ENCODE assay signal across 17 mouse cellular contexts in the genomic region with DNA sequence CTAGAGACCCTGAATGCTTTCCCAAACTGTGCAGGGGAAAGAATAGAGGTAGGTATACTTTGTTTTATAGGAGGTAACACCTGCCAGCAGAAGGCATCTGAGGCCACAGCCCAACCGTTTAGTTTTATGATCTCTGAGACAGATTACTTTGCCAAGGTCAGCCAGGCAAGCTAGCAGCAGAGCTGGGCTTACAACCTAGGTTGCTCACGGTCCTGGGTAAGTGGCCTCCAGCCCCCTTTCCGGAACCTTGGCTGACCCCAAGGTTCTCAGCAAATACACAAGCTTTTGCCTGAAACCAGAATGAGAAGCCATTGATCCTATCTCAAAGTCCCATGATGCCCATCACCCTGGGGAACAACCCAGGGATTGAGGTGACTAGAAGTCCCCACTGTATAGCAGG. TPM values are rescaled to one million over a fixed set of nuclear protein-coding genes. Genes with fewer than 3 reads are reported as not detected.
DNase-seq lines count a peak whose midpoint lies in the region; ATAC-seq and TF ChIP-seq lines count a peak whose summit lies in the region.
"Had no signal": no experiment of that assay in that cellular context is flagged by ENCODE, and none has a peak within 500 bp of the region (broad histone marks: within the 10 kb centered on the region; RNA-seq: fewer than 3 reads in every experiment).

No protein-coding gene starts in this region.

- ATAC-seq in liver, embryonic 11.5 days (replicated peaks; ENCODE audit: low FRiP score) = no peak
- no peak for ATAC-seq in intestine, postnatal 0 days
- no peak for ATAC-seq in liver, embryonic 13.5 days (ENCODE audit: low read depth)
- ATAC-seq in stomach, postnatal 0 days (ENCODE audit: low FRiP score, low TSS enrichment) = no peak
- no peak for ATAC-seq in heart, embryonic 11.5 days (replicated peaks; ENCODE audit: insufficient number of reproducible peaks, low FRiP score, low TSS enrichment)
- no peak for ATAC-seq in monocyte, adult 5-6 weeks (replicated peaks; ENCODE audit: insufficient number of reproducible peaks, low FRiP score, low TSS enrichment, poor library complexity, severe bottlenecking)
- ATAC-seq: forebrain, embryonic 13.5 days had no signal

- peak overlapping the region; percentile 14; the same call in 1 of the 2 replicates for H3K4me2 ChIP-seq in liver, embryonic 11.5 days
- peak overlapping the region; percentile 60 for H3K4me2 ChIP-seq in intestine, postnatal 0 days (replicated peaks; ENCODE audit: low read depth)
- H3K4me2 ChIP-seq in liver, embryonic 13.5 days = peak overlapping the region; percentile 17; the same call in 1 of the 2 replicates
- H3K4me2 ChIP-seq in stomach, postnatal 0 days (replicated peaks; ENCODE audit: low read depth) = peak overlapping the region; percentile 5; the same call in 1 of the 2 replicates
- H3K4me2 ChIP-seq in heart, embryonic 11.5 days = no peak overlapping the region
- H3K4me2 ChIP-seq: forebrain, embryonic 13.5 days; hindbrain, embryonic 12.5 days; limb, embryonic 12.5 days; neural tube, embryonic 15.5 days had no signal

- 67% methylated on average over 3 of the region's 3 CpGs for WGBS in liver, embryonic 11.5 days
- WGBS in intestine, postnatal 0 days = 27% methylated on average over 3 of the region's 3 CpGs
- 51% methylated on average over 3 of the region's 3 CpGs for WGBS in liver, embryonic 13.5 days (ENCODE audit: insufficient replicate concordance)
- 45% methylated on average over 3 of the region's 3 CpGs for WGBS in stomach, postnatal 0 days
- WGBS in heart, embryonic 11.5 days (ENCODE audit: insufficient replicate concordance) = 75% methylated on average over 3 of the region's 3 CpGs

- no peak overlapping the region for H3K9ac ChIP-seq in liver, embryonic 11.5 days (ENCODE audit: low read depth, low read length)
- 0 out of 2 replicates have a peak overlapping the region, but pooled peaks have one; percentile 22 for H3K9ac ChIP-seq in intestine, postnatal 0 days (ENCODE audit: low read depth, low read length)
- H3K9ac ChIP-seq in liver, embryonic 13.5 days = no peak overlapping the region
- no peak overlapping the region for H3K9ac ChIP-seq in stomach, postnatal 0 days (ENCODE audit: low read length)
- no peak overlapping the region for H3K9ac ChIP-seq in heart, embryonic 11.5 days (ENCODE audit: low read depth, low read length)
- H3K9ac ChIP-seq: forebrain, embryonic 13.5 days; hindbrain, embryonic 12.5 days; limb, embryonic 12.5 days; neural tube, embryonic 15.5 days had no signal

- H3K27ac ChIP-seq in liver, embryonic 11.5 days (ENCODE audit: low read depth, low read length) = no peak overlapping the region; the same call in 1 of the 2 replicates
- peak overlapping the region; percentile 95 for H3K27ac ChIP-seq in intestine, postnatal 0 days (ENCODE audit: low read depth, low read length)
- H3K27ac ChIP-seq in liver, embryonic 13.5 days = 0 out of 2 replicates have a peak overlapping the region, but pooled peaks have one; percentile 4
- H3K27ac ChIP-seq in stomach, postnatal 0 days (replicated peaks) = peak overlapping the region; percentile 91
- no peak overlapping the region for H3K27ac ChIP-seq in heart, embryonic 11.5 days (ENCODE audit: low read depth, low read length)
- H3K27ac ChIP-seq: forebrain, embryonic 13.5 days; hindbrain, embryonic 12.5 days; limb, embryonic 12.5 days; neural tube, embryonic 15.5 days had no signal

- no peaks in the 10 kb centered on the region for H3K9me3 ChIP-seq in liver, embryonic 11.5 days (ENCODE audit: control insufficient read depth, low read length)
- no peaks in the 10 kb centered on the region for H3K9me3 ChIP-seq in intestine, postnatal 0 days (ENCODE audit: control insufficient read depth)
- H3K9me3 ChIP-seq in liver, embryonic 13.5 days (replicated peaks) = no peaks in the 10 kb centered on the region
- no peaks in the 10 kb centered on the region for H3K9me3 ChIP-seq in stomach, postnatal 0 days (ENCODE audit: control insufficient read depth, low read length)
- no peaks in the 10 kb centered on the region for H3K9me3 ChIP-seq in heart, embryonic 11.5 days (replicated peaks; ENCODE audit: control insufficient read depth, low read length)
- H3K9me3 ChIP-seq: forebrain, embryonic 13.5 days; hindbrain, embryonic 12.5 days; limb, embryonic 12.5 days; megakaryocyte, embryonic 14.5 days; neural tube, embryonic 15.5 days had no signal

- no peak for TF ChIP-seq CTCF in intestine, postnatal 0 days (IDR thresholded peaks at IDR 0.05; ENCODE audit: low read depth)
- TF ChIP-seq CTCF in stomach, postnatal 0 days (IDR thresholded peaks at IDR 0.05; ENCODE audit: low read depth) = no peak

- no peak for TF ChIP-seq EP300 in stomach, postnatal 0 days (optimal IDR thresholded peaks at IDR 0.05)

- DNase-seq in liver, embryonic 11.5 days (ENCODE audit: low spot score) = no peak
- no peak for DNase-seq in liver
- no peak for DNase-seq in liver, embryonic 13.5 days
- no peak for DNase-seq in stomach, postnatal 0 days (ENCODE audit: low spot score)
- DNase-seq: cerebellum, adult 11-12 months; heart, adult 11 months; lung, postnatal 10 days had no signal

- H3K4me3 ChIP-seq in liver, embryonic 11.5 days (ENCODE audit: low read depth, low read length) = no peak overlapping the region
- no peak overlapping the region for H3K4me3 ChIP-seq in intestine, postnatal 0 days (ENCODE audit: low read depth, low read length)
- no peak overlapping the region for H3K4me3 ChIP-seq in liver, embryonic 13.5 days (replicated peaks)
- no peak overlapping the region for H3K4me3 ChIP-seq in stomach, postnatal 0 days (ENCODE audit: low read depth, low read length)
- no peak overlapping the region for H3K4me3 ChIP-seq in heart, embryonic 11.5 days (ENCODE audit: low read depth, low read length)
- H3K4me3 ChIP-seq: forebrain, embryonic 13.5 days; hindbrain, embryonic 12.5 days; limb, embryonic 12.5 days; megakaryocyte, embryonic 14.5 days; neural tube, embryonic 15.5 days had no signal

- H3K27me3 ChIP-seq in liver, embryonic 11.5 days (replicated peaks; ENCODE audit: control insufficient read depth, insufficient read depth, low read length) = peaks cover 30% of the 10 kb centered on the region
- no peaks in the 10 kb centered on the region for H3K27me3 ChIP-seq in intestine, postnatal 0 days (replicated peaks; ENCODE audit: control insufficient read depth, insufficient read depth, low read length)
- H3K27me3 ChIP-seq in liver, embryonic 13.5 days = peaks cover 30% of the 10 kb centered on the region
- no peaks in the 10 kb centered on the region for H3K27me3 ChIP-seq in stomach, postnatal 0 days (ENCODE audit: control insufficient read depth, insufficient read depth, low read length)
- H3K27me3 ChIP-seq in heart, embryonic 11.5 days (ENCODE audit: control insufficient read depth, insufficient read depth, low read length) = no peaks in the 10 kb centered on the region
- H3K27me3 ChIP-seq: forebrain, embryonic 13.5 days; neural tube, embryonic 15.5 days had no signal

- H3K36me3 ChIP-seq in liver, embryonic 11.5 days (ENCODE audit: control insufficient read depth, insufficient read depth, low read length) = no peaks in the 10 kb centered on the region
- peaks cover 8% of the 10 kb centered on the region for H3K36me3 ChIP-seq in intestine, postnatal 0 days (ENCODE audit: control insufficient read depth, insufficient read depth)
- H3K36me3 ChIP-seq in liver, embryonic 13.5 days = no peaks in the 10 kb centered on the region
- H3K36me3 ChIP-seq in stomach, postnatal 0 days (ENCODE audit: control insufficient read depth, insufficient read depth, low read length) = no peaks in the 10 kb centered on the region
- H3K36me3 ChIP-seq in heart, embryonic 11.5 days (ENCODE audit: control insufficient read depth, insufficient read depth, low read length) = peaks cover 2% of the 10 kb centered on the region; the same call in 1 of the 2 replicates
- H3K36me3 ChIP-seq: hindbrain, embryonic 12.5 days; limb, embryonic 12.5 days; neural tube, embryonic 15.5 days had no signal

- peaks cover 46% of the 10 kb centered on the region for H3K4me1 ChIP-seq in liver, embryonic 11.5 days (replicated peaks; ENCODE audit: control insufficient read depth, insufficient read depth, low read length)
- peaks cover 49% of the 10 kb centered on the region for H3K4me1 ChIP-seq in intestine, postnatal 0 days (replicated peaks; ENCODE audit: control insufficient read depth, insufficient read depth, low read length)
- H3K4me1 ChIP-seq in liver, embryonic 13.5 days (replicated peaks) = peaks cover 38% of the 10 kb centered on the region
- peaks cover 39% of the 10 kb centered on the region for H3K4me1 ChIP-seq in stomach, postnatal 0 days (replicated peaks; ENCODE audit: control insufficient read depth, insufficient read depth)
- H3K4me1 ChIP-seq in heart, embryonic 11.5 days (ENCODE audit: control insufficient read depth, insufficient read depth, low read length) = peaks cover 66% of the 10 kb centered on the region

RNA-seq across cellular contexts. Expression of gene Sdc4, which starts 9.0 kb away (rescaled TPM):
- polyA plus RNA-seq in liver, embryonic 11.5 days (2014; fragmentation: Nextera tagmentation; extraction: Ambion mirVana) = 38.9 and 39.2 TPM in 2 replicates
- polyA plus RNA-seq in intestine, postnatal 0 days (2015; fragmentation: Nextera tagmentation; extraction: Ambion mirVana) = 92.0 and 103 TPM in 2 replicates
- 33.6 and 37.0 TPM in 2 replicates for polyA plus RNA-seq in liver, embryonic 13.5 days (2015; fragmentation: Nextera tagmentation; extraction: Ambion mirVana)
- 133 and 143 TPM in 2 replicates for polyA plus RNA-seq in stomach, postnatal 0 days (2015; fragmentation: Nextera tagmentation; extraction: Ambion mirVana)
- 33.9 and 34.6 TPM in 2 replicates for polyA plus RNA-seq in heart, embryonic 11.5 days (2014; fragmentation: Nextera tagmentation; extraction: Ambion mirVana)
- total RNA-seq in monocyte, adult 5-6 weeks (2017) = 14.1 to 26.0 TPM (median 16.6 TPM) in 3 replicates

RNA-seq across cellular contexts. Expression of gene Sys1, which starts 22.1 kb away (rescaled TPM):
- polyA plus RNA-seq in liver, embryonic 11.5 days (2014; fragmentation: Nextera tagmentation; extraction: Ambion mirVana) = 49.1 and 52.8 TPM in 2 replicates
- 58.7 and 62.3 TPM in 2 replicates for polyA plus RNA-seq in intestine, postnatal 0 days (2015; fragmentation: Nextera tagmentation; extraction: Ambion mirVana)
- 28.5 and 33.2 TPM in 2 replicates for polyA plus RNA-seq in liver, embryonic 13.5 days (2015; fragmentation: Nextera tagmentation; extraction: Ambion mirVana)
- polyA plus RNA-seq in stomach, postnatal 0 days (2015; fragmentation: Nextera tagmentation; extraction: Ambion mirVana) = 46.9 and 48.6 TPM in 2 replicates
- polyA plus RNA-seq in heart, embryonic 11.5 days (2014; fragmentation: Nextera tagmentation; extraction: Ambion mirVana) = 37.0 and 42.3 TPM in 2 replicates
- 17.0 to 30.1 TPM (median 24.9 TPM) in 3 replicates for total RNA-seq in monocyte, adult 5-6 weeks (2017)

RNA-seq across cellular contexts. Expression of gene Gm20458, which starts 26.1 kb away (rescaled TPM):
- 4.4 and 7.4 TPM in 2 replicates for polyA plus RNA-seq in liver, embryonic 11.5 days (2014; fragmentation: Nextera tagmentation; extraction: Ambion mirVana)
- 21.4 and 29.1 TPM in 2 replicates for polyA plus RNA-seq in intestine, postnatal 0 days (2015; fragmentation: Nextera tagmentation; extraction: Ambion mirVana)
- polyA plus RNA-seq in liver, embryonic 13.5 days (2015; fragmentation: Nextera tagmentation; extraction: Ambion mirVana) = 5.3 and 5.7 TPM in 2 replicates
- polyA plus RNA-seq in stomach, postnatal 0 days (2015; fragmentation: Nextera tagmentation; extraction: Ambion mirVana) = 26.9 and 28.1 TPM in 2 replicates
- 4.8 and 8.4 TPM in 2 replicates for polyA plus RNA-seq in heart, embryonic 11.5 days (2014; fragmentation: Nextera tagmentation; extraction: Ambion mirVana)
- total RNA-seq in monocyte, adult 5-6 weeks (2017) = 4.9 TPM in 1 of 3 replicates, not detected in the others
- total RNA-seq: ES-E14 had no signal

RNA-seq across cellular contexts. Expression of gene Matn4, which starts 29.7 kb away (rescaled TPM):
- polyA plus RNA-seq in liver, embryonic 11.5 days (2014; fragmentation: Nextera tagmentation; extraction: Ambion mirVana) = 0.14 and 0.32 TPM in 2 replicates
- 1.9 and 2.4 TPM in 2 replicates for polyA plus RNA-seq in intestine, postnatal 0 days (2015; fragmentation: Nextera tagmentation; extraction: Ambion mirVana)
- 0.13 and 0.35 TPM in 2 replicates for polyA plus RNA-seq in liver, embryonic 13.5 days (2015; fragmentation: Nextera tagmentation; extraction: Ambion mirVana)
- 2.0 and 3.1 TPM in 2 replicates for polyA plus RNA-seq in stomach, postnatal 0 days (2015; fragmentation: Nextera tagmentation; extraction: Ambion mirVana)
- 0.34 and 0.77 TPM in 2 replicates for polyA plus RNA-seq in heart, embryonic 11.5 days (2014; fragmentation: Nextera tagmentation; extraction: Ambion mirVana)
- not detected in 3 replicates for total RNA-seq in monocyte, adult 5-6 weeks (2017)
- total RNA-seq: common myeloid progenitor, adult 5-6 weeks had no signal

RNA-seq across cellular contexts. Expression of gene Rbpjl, which starts 31.7 kb away (rescaled TPM):
- 0.04 and 0.12 TPM in 2 replicates for polyA plus RNA-seq in liver, embryonic 11.5 days (2014; fragmentation: Nextera tagmentation; extraction: Ambion mirVana)
- polyA plus RNA-seq in intestine, postnatal 0 days (2015; fragmentation: Nextera tagmentation; extraction: Ambion mirVana) = 0.12 and 0.16 TPM in 2 replicates
- polyA plus RNA-seq in liver, embryonic 13.5 days (2015; fragmentation: Nextera tagmentation; extraction: Ambion mirVana) = 0.02 TPM in 2 replicates
- 0.32 and 0.36 TPM in 2 replicates for polyA plus RNA-seq in stomach, postnatal 0 days (2015; fragmentation: Nextera tagmentation; extraction: Ambion mirVana)
- 0.06 and 0.19 TPM in 2 replicates for polyA plus RNA-seq in heart, embryonic 11.5 days (2014; fragmentation: Nextera tagmentation; extraction: Ambion mirVana)
- not detected in 3 replicates for total RNA-seq in monocyte, adult 5-6 weeks (2017)
- total RNA-seq: common myeloid progenitor, adult 5-6 weeks had no signal
- polyA plus RNA-seq: forebrain, embryonic 13.5 days had no signal

Comparison
In these comparisons a context has a peak if more than half of its experiments do, and no peak if none do; other contexts are left out.
1. H3K27ac ChIP-seq: peak in intestine, postnatal 0 days (single experiment), liver, embryonic 13.5 days (single experiment) and stomach, postnatal 0 days (single experiment); none in liver, embryonic 11.5 days (single experiment) and heart, embryonic 11.5 days (single experiment).